Comparison of ENCODE assay signal across 30 mouse cellular contexts in genomic region chr17:15995493-15995892, GRCm38 (mm10).
"Had no signal": no experiment of that assay in that cellular context is flagged by ENCODE, and none has a peak within 500 bp of the region (broad histone marks: within the 10 kb centered on the region; RNA-seq: fewer than 3 reads in every experiment).

No protein-coding gene starts in this region.

- ATAC-seq: liver, embryonic 12.5 days; liver, postnatal 0 days; lung, postnatal 0 days; midbrain, embryonic 13.5 days; midbrain, embryonic 16.5 days had no signal

- H3K4me1 ChIP-seq: limb, embryonic 15.5 days; liver, embryonic 12.5 days; liver, embryonic 13.5 days; liver, embryonic 15.5 days; megakaryocyte, embryonic 14.5 days had no signal

- H3K27ac ChIP-seq: left cerebral cortex, adult 2 months; limb, embryonic 10.5 days; limb, embryonic 12.5 days; limb, embryonic 13.5 days; limb, embryonic 15.5 days; liver, embryonic 12.5 days; liver, embryonic 13.5 days; liver, embryonic 14.5 days; liver, embryonic 15.5 days; lung, embryonic 15.5 days; macrophage had no signal

- H3K4me3 ChIP-seq: left cerebral cortex, adult 2 months; limb, embryonic 10.5 days; limb, embryonic 12.5 days; limb, embryonic 13.5 days; limb, embryonic 15.5 days; liver, embryonic 12.5 days; liver, embryonic 13.5 days; liver, embryonic 15.5 days; lung, embryonic 15.5 days; megakaryocyte, embryonic 14.5 days; midbrain, embryonic 12.5 days; midbrain, embryonic 13.5 days; myocyte had no signal

- H3K27me3 ChIP-seq: limb, embryonic 12.5 days; limb, embryonic 13.5 days; limb, embryonic 15.5 days; liver, embryonic 12.5 days; liver, embryonic 13.5 days; liver, embryonic 15.5 days; lung, embryonic 15.5 days; megakaryocyte, embryonic 14.5 days; midbrain, embryonic 12.5 days; midbrain, embryonic 13.5 days had no signal

- DNase-seq: left cerebral cortex, postnatal 4 days; liver; liver, embryonic 13.5 days; liver, postnatal 0 days; lung, adult 18-20 months; lung, adult 2 months; lung, embryonic 14.5 days; lung, postnatal 10 days; lung, postnatal 14 days; lung, postnatal 36 days; lung, postnatal 4 days; midbrain, embryonic 14.5 days had no signal

- H3K36me3 ChIP-seq: limb, embryonic 10.5 days; limb, embryonic 12.5 days; limb, embryonic 13.5 days; limb, embryonic 15.5 days; liver, embryonic 12.5 days; liver, embryonic 13.5 days; liver, embryonic 15.5 days; lung, embryonic 15.5 days; midbrain, embryonic 12.5 days; midbrain, embryonic 13.5 days had no signal

- H3K9ac ChIP-seq: limb, embryonic 12.5 days; limb, embryonic 13.5 days; limb, embryonic 15.5 days; liver, embryonic 12.5 days; liver, embryonic 13.5 days; liver, embryonic 14.5 days; liver, embryonic 15.5 days; liver, postnatal 0 days; lung, embryonic 14.5 days; lung, embryonic 15.5 days; midbrain, embryonic 12.5 days; midbrain, embryonic 13.5 days had no signal

- H3K4me2 ChIP-seq: limb, embryonic 12.5 days; limb, embryonic 13.5 days; limb, embryonic 15.5 days; liver, embryonic 11.5 days; liver, embryonic 12.5 days; liver, embryonic 13.5 days; liver, embryonic 15.5 days; lung, embryonic 14.5 days; lung, embryonic 15.5 days; midbrain, embryonic 11.5 days; midbrain, embryonic 12.5 days; midbrain, embryonic 13.5 days had no signal

- H3K9me3 ChIP-seq: limb, embryonic 10.5 days; limb, embryonic 15.5 days; liver, embryonic 12.5 days; liver, embryonic 13.5 days; liver, embryonic 15.5 days; lung, embryonic 15.5 days had no signal
